Mouse (Mus musculus) kidney, postnatal 4 days (tissue): Measurements from ENCODE around the gene Zc3h6.

Source experiments
- DNase-seq, 2 experiments: peaks; one replicate each; pipeline ENCODE4 v3.0.0; 2021; ENCODE audit warnings: mixed read lengths in 2 of 2

Gene Zc3h6

GRCm38 (mm10) chr2:129038426-129038936 lies 71.3 kb downstream of the Zc3h6 start:
- peak; percentile 6 to 31 for DNase-seq

GRCm38 (mm10) chr2:129038937-129039631 lies 71.9 kb downstream of the Zc3h6 start:
- DNase-seq = peak; percentile 50 to 69

- DNase-seq = peak; percentile 24 to 29
These were observed 73.4 kb downstream of the Zc3h6 start for GRCm38 (mm10) chr2:129040567-129040966.

GRCm38 (mm10) chr2:129046172-129046845 lies 79.1 kb downstream of the Zc3h6 start:
- peak in 1 of 2 experiments; percentile 25 for DNase-seq

GRCm38 (mm10) chr2:129046846-129047196 lies 79.6 kb downstream of the Zc3h6 start:
- DNase-seq = peak in 1 of 2 experiments; percentile 11

- no peak for DNase-seq
These were observed 80.6 kb downstream of the Zc3h6 start, which contains the start of gene Vinac1 for GRCm38 (mm10) chr2:129047811-129048210. TSS of gene Vinac1 (minus strand) at chr2:129048172.

GRCm38 (mm10) chr2:129052451-129052983 lies 85.3 kb downstream of the Zc3h6 start:
- DNase-seq = no peak

GRCm38 (mm10) chr2:129055741-129056140 lies 88.5 kb downstream of the Zc3h6 start:
- no peak for DNase-seq

GRCm38 (mm10) chr2:129056597-129056996 lies 89.4 kb downstream of the Zc3h6 start:
- peak; percentile 33 to 42 for DNase-seq

- no peak for DNase-seq
These were observed 90.1 kb downstream of the Zc3h6 start for GRCm38 (mm10) chr2:129057256-129057655.

GRCm38 (mm10) chr2:129057920-129058361 lies 90.7 kb downstream of the Zc3h6 start:
- DNase-seq = no peak

- no peak for DNase-seq
These were observed 94.4 kb downstream of the Zc3h6 start for GRCm38 (mm10) chr2:129061456-129062059.

- peak; percentile 85 to 91 for DNase-seq
These were observed 98.5 kb downstream of the Zc3h6 start, which contains the start of gene Ttl for GRCm38 (mm10) chr2:129065437-129066282. TSS of gene Ttl (plus strand) at chr2:129065942.

- DNase-seq = peak; percentile 63 to 75
These were observed 99.1 kb downstream of the Zc3h6 start for GRCm38 (mm10) chr2:129066326-129066725.
